Mouse (Mus musculus): ENCODE measurements at regions not wholly inside any gene's neighbourhood (a gene's known extent, or its start where the extent isn't known, plus 50 kb on each side); places are given as distances from the start of the nearest gene placed in this dataset.
A peak's percentile ranks its signal among the peaks of the same experiment; 100 is the strongest.

- WGBS: 77% methylated on average over 8 of the region's 8 CpGs
- H3K27ac ChIP-seq: no peak overlapping the region
- H3K4me2 ChIP-seq: no peak overlapping the region
- ATAC-seq (ENCODE audit: borderline replicate concordance, extremely low read depth, low FRiP score, low TSS enrichment): no peak
- no peaks in the 10 kb centered on the region for H3K9me3 ChIP-seq
- no peaks in the 10 kb centered on the region for H3K27me3 ChIP-seq
- no peak overlapping the region for H3K9ac ChIP-seq
- no peaks in the 10 kb centered on the region for H3K4me1 ChIP-seq
- no peaks in the 10 kb centered on the region for H3K36me3 ChIP-seq
- no peak overlapping the region for H3K4me3 ChIP-seq
These were observed 57.8 kb downstream of the Lsm3 start for GRCm38 (mm10) chr6:91573487-91573886.

- Histone ChIP-seq H3K36me3 (no peaks in the 10 kb centered on the region), H3K4me1 (no peaks in the 10 kb centered on the region), H3K27me3 (no peaks in the 10 kb centered on the region), H3K4me3 (no peak overlapping the region), H3K27ac (no peak overlapping the region), H3K9me3 (no peaks in the 10 kb centered on the region), H3K4me2 (no peak overlapping the region), H3K9ac (no peak overlapping the region)
- 86% methylated on average over 10 of the region's 10 CpGs for WGBS
- ATAC-seq (ENCODE audit: borderline replicate concordance, extremely low read depth, low FRiP score, low TSS enrichment): no peak
These were observed 58.7 kb downstream of the Lsm3 start for GRCm38 (mm10) chr6:91574414-91574813.

DNA sequence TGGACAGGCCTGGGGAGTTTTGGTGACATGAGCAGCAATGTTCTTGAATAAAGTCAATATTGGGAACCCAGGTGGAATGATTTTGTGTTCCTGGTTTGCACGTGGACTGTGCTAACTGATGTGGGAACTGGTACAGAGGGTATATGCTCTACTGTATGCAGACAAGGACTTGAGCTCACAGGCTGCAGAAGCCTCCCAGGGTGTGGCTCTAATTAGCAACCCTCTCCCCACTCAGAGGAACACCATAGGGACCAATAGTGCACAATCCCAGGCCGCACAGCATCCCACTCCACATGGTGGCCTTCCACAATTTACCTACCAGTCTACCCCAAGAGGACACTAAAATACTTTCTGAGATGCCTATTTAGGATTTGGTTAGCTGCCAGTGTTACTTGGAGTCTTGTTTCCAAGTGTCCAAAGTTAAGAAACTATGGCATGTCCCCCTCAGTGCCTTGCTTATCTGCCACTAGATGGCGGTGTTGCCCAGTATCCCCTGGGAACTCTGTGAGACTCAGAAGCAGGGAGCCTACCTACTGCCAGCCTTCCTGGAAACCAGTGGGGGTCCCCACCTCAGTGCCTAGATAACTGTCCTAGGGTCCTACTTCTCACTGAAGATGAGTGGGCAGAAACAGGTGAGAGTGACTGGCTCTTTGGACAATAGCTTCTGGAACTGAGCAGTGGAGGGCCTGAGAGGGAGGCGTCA, 60.1 kb downstream of the Lsm3 start:
- 58% methylated on average over 4 of the region's 4 CpGs for WGBS
- ATAC-seq (ENCODE audit: borderline replicate concordance, extremely low read depth, low FRiP score, low TSS enrichment): peak; percentile 72; the same call in 1 of the 2 replicates

DNA sequence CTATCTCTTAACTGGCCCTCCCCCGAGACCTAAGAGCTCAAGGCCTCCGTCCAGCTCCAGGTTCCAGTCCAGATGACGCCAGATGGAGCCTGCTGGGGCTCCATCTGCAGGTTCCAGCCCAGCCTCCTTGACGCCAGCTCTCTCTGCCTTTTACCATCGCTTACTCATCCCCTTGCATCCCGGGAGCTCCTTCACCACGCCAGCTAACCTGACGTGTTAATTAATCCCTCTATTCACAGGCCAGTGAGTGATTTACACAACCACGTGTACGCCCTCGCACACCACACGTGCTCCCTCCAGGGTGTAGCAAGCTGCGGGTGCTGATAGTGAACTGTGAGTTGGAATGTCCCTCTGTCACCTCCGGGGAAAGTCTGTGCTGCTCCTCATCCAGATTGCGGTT, 61.2 kb downstream of the Lsm3 start:
- Histone ChIP-seq H3K36me3 (no peaks in the 10 kb centered on the region), H3K4me2 (no peak overlapping the region), H3K27me3 (no peaks in the 10 kb centered on the region), H3K4me3 (no peak overlapping the region), H3K9me3 (no peaks in the 10 kb centered on the region), H3K9ac (no peak overlapping the region), H3K27ac (no peak overlapping the region), H3K4me1 (no peaks in the 10 kb centered on the region)
- WGBS: 51% methylated on average over 15 of the region's 15 CpGs
- no peak for ATAC-seq (ENCODE audit: borderline replicate concordance, extremely low read depth, low FRiP score, low TSS enrichment)

More for the DNA sequence above, 60.1 kb downstream of the Lsm3 start:
- Histone ChIP-seq H3K27ac (no peak overlapping the region), H3K9me3 (no peaks in the 10 kb centered on the region), H3K9ac (no peak overlapping the region), H3K4me1 (no peaks in the 10 kb centered on the region), H3K4me2 (no peak overlapping the region), H3K27me3 (no peaks in the 10 kb centered on the region), H3K4me3 (no peak overlapping the region), H3K36me3 (no peaks in the 10 kb centered on the region)

GRCm38 (mm10) chr6:91579666-91580065, 63.9 kb downstream of the Lsm3 start:
- Histone ChIP-seq H3K36me3 (no peaks in the 10 kb centered on the region), H3K4me3 (no peak overlapping the region), H3K4me1 (no peaks in the 10 kb centered on the region), H3K27me3 (no peaks in the 10 kb centered on the region), H3K4me2 (no peak overlapping the region), H3K9ac (no peak overlapping the region), H3K9me3 (no peaks in the 10 kb centered on the region), H3K27ac (no peak overlapping the region)
- no peak for ATAC-seq (ENCODE audit: borderline replicate concordance, extremely low read depth, low FRiP score, low TSS enrichment)
- WGBS: 73% methylated on average over 10 of the region's 10 CpGs

DNA sequence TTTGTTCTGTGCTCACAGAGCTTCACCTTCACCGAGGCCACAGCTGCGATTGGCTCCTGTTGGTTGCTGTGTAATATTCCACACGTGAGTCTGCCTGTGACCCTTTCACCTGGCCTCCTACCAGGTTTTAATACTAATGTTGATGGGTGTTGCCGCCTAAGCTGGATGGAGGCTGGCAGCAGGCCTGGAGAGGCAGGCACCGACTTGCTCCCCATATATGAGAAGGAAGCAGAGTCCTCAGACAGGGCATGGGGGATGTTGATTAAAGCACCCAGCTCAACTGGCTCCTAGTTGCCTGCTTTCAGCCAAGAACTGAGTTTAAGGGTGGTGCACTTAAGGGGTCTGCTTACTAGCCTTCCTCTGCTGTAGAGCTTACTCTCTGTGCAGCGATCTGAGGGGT, 64.9 kb downstream of the Lsm3 start:
- no peak overlapping the region for H3K4me3 ChIP-seq
- no peaks in the 10 kb centered on the region for H3K36me3 ChIP-seq
- no peaks in the 10 kb centered on the region for H3K27me3 ChIP-seq
- ATAC-seq (ENCODE audit: borderline replicate concordance, extremely low read depth, low FRiP score, low TSS enrichment): no peak
- H3K9me3 ChIP-seq: no peaks in the 10 kb centered on the region
- H3K4me1 ChIP-seq: peaks cover 5% of the 10 kb centered on the region; the same call in 1 of the 2 replicates
- no peak overlapping the region for H3K27ac ChIP-seq
- no peak overlapping the region for H3K9ac ChIP-seq
- no peak overlapping the region for H3K4me2 ChIP-seq
- WGBS: 86% methylated on average over 6 of the region's 6 CpGs

DNA sequence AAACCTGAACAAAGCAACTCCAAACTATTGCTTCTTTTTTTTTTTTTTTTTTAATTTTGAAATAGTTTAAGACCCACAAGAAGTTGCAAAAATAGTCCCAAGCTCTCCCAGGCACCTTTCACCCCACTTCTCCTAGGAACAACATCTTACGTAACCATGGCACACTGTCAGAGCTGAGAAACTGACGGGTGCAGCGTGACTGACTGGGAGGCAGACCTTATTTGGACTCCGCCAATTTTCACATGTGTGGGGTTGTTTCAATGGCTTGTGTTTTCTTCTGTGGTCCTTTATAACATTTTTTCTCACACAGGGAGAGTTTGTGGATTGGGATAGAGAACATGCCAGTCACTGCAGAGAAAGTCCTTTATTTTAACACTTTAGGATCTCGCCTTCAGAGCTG, 66.6 kb downstream of the Lsm3 start:
- Histone ChIP-seq H3K27me3 (no peaks in the 10 kb centered on the region), H3K27ac (no peak overlapping the region), H3K9me3 (no peaks in the 10 kb centered on the region), H3K4me2 (no peak overlapping the region), H3K36me3 (no peaks in the 10 kb centered on the region), H3K9ac (no peak overlapping the region), H3K4me1 (peaks cover 7% of the 10 kb centered on the region; the same call in 1 of the 2 replicates), H3K4me3 (no peak overlapping the region)
- ATAC-seq (ENCODE audit: borderline replicate concordance, extremely low read depth, low FRiP score, low TSS enrichment): no peak
- WGBS: 76% methylated on average over 5 of the region's 5 CpGs

GRCm38 (mm10) chr6:91583346-91583745, 67.6 kb downstream of the Lsm3 start:
- ATAC-seq (ENCODE audit: borderline replicate concordance, extremely low read depth, low FRiP score, low TSS enrichment): no peak
- Histone ChIP-seq H3K27me3 (no peaks in the 10 kb centered on the region), H3K36me3 (no peaks in the 10 kb centered on the region), H3K27ac (peak overlapping the region; percentile 53; the same call in 1 of the 2 replicates), H3K4me3 (no peak overlapping the region), H3K4me2 (no peak overlapping the region), H3K9me3 (no peaks in the 10 kb centered on the region), H3K9ac (no peak overlapping the region), H3K4me1 (peaks cover 7% of the 10 kb centered on the region; the same call in 1 of the 2 replicates)
- WGBS: 65% methylated on average over 5 of the region's 5 CpGs

- no peaks in the 10 kb centered on the region for H3K9me3 ChIP-seq
- H3K4me1 ChIP-seq: peaks cover 8% of the 10 kb centered on the region
- no peak for ATAC-seq (ENCODE audit: borderline replicate concordance, extremely low read depth, low FRiP score, low TSS enrichment)
- H3K27me3 ChIP-seq: no peaks in the 10 kb centered on the region
- H3K36me3 ChIP-seq: no peaks in the 10 kb centered on the region
- 59% methylated on average over 3 of the region's 3 CpGs for WGBS
- no peak overlapping the region for H3K4me2 ChIP-seq
- H3K27ac ChIP-seq: no peak overlapping the region
- H3K9ac ChIP-seq: no peak overlapping the region
- H3K4me3 ChIP-seq: no peak overlapping the region
These were observed 69.8 kb downstream of the Lsm3 start for GRCm38 (mm10) chr6:91585543-91585942.

GRCm38 (mm10) chr6:91589181-91589580, 73.5 kb downstream of the Lsm3 start:
- H3K27ac ChIP-seq: no peak overlapping the region
- H3K4me2 ChIP-seq: no peak overlapping the region
- no peaks in the 10 kb centered on the region for H3K27me3 ChIP-seq
- no peak overlapping the region for H3K4me3 ChIP-seq
- H3K9me3 ChIP-seq: no peaks in the 10 kb centered on the region
- H3K4me1 ChIP-seq: peaks cover 19% of the 10 kb centered on the region
- H3K9ac ChIP-seq: no peak overlapping the region
- no peak for ATAC-seq (ENCODE audit: borderline replicate concordance, extremely low read depth, low FRiP score, low TSS enrichment)
- WGBS: 53% methylated on average over 4 of the region's 4 CpGs
- no peaks in the 10 kb centered on the region for H3K36me3 ChIP-seq

- WGBS: 43% methylated on average over 6 of the region's 6 CpGs
- no peak overlapping the region for H3K4me2 ChIP-seq
- H3K4me3 ChIP-seq: no peak overlapping the region
- H3K9me3 ChIP-seq: no peaks in the 10 kb centered on the region
- H3K9ac ChIP-seq: no peak overlapping the region
- no peak for ATAC-seq (ENCODE audit: borderline replicate concordance, extremely low read depth, low FRiP score, low TSS enrichment)
- H3K36me3 ChIP-seq: no peaks in the 10 kb centered on the region
- peaks cover 16% of the 10 kb centered on the region for H3K4me1 ChIP-seq
- H3K27ac ChIP-seq: no peak overlapping the region
- H3K27me3 ChIP-seq: no peaks in the 10 kb centered on the region
These were observed 74.7 kb downstream of the Lsm3 start for GRCm38 (mm10) chr6:91590395-91590794.

- no peak overlapping the region for H3K27ac ChIP-seq
These were observed 75.3 kb downstream of the Lsm3 start for GRCm38 (mm10) chr6:91590806-91591571.

More at GRCm38 (mm10) chr6:91590806-91591571, 75.3 kb downstream of the Lsm3 start:
- peak; percentile 32; the same call in 1 of the 2 replicates for ATAC-seq (ENCODE audit: borderline replicate concordance, extremely low read depth, low FRiP score, low TSS enrichment)
- no peaks in the 10 kb centered on the region for H3K36me3 ChIP-seq
- H3K4me2 ChIP-seq: no peak overlapping the region
- H3K27me3 ChIP-seq: no peaks in the 10 kb centered on the region
- no peak overlapping the region for H3K4me3 ChIP-seq
- no peak overlapping the region for H3K9ac ChIP-seq
- WGBS: 21% methylated on average over 8 of the region's 8 CpGs
- H3K4me1 ChIP-seq: peaks cover 12% of the 10 kb centered on the region
- no peaks in the 10 kb centered on the region for H3K9me3 ChIP-seq

All from lung, embryonic 15.5 days (tissue).